Mouse (Mus musculus) kidney, adult 8-10 months (tissue): ENCODE data around the gene Rac3.
"Not testable (repeated sequence)": the region's sequence is repeated elsewhere in the genome, so short reads cannot be mapped to it uniquely, and the experiment has no call there.

Experiments used
- DNase-seq, 2 experiments: peaks; one replicate each; pipeline ENCODE4 v3.0.0; 2022

Gene Rac3

GRCm38 (mm10) chr11:120721124-120722066 is at the start of gene Rac3:
Gene Rac3, plus strand, starts transcription at chr11:120721470.
- peak in 1 of 2 experiments; percentile 47 for DNase-seq

DNA sequence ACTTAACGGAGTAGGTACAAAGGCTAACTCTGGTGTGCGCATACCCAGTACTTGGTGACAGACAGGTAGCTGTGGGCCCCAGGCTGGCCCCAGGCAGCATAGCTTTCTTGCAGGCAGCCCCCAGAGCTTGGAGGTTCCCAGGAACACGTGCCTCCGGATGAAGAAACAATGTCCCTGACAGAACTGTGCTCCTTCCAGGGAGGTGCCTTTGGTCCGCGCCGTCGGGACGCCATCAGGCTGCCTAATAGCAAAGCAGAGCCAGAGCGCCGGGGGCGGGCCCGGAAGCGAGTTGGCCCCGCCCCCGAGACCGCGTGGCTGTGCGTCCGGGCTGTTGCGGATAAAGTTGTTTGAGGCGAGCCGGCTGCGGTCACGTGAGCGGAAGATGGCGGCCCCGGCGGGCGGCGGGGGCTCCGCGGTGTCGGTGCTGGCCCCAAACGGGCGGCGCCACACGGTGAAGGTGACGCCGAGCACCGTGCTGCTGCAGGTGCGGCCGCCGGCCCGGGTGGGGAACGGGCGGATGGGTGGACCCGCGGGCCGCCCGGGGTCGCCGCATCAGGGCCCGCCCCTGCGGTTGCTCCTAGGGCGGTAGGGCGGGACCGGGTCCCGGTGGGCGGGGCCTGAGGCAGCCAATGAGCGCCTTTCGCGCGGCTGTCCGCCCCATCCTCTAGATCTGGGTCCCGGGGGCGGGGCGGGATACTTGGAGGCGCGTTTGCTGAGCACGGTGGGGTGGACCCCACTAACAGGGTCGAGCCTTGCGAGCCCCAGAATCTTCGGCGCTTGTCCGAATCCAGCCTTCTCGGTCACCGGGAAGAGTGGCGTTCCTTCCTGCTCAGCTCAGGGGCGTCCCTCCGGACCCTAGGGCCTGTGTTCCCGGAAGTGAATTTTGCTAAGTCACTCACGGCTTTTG is 48.3 kb upstream of the Rac3 start, which contains the start of gene Aspscr1:
Gene Aspscr1 (plus strand): TSS at position 287 of the 907 bp plus-strand sequence.
- DNase-seq, result peak; percentile 95 to 96

DNA sequence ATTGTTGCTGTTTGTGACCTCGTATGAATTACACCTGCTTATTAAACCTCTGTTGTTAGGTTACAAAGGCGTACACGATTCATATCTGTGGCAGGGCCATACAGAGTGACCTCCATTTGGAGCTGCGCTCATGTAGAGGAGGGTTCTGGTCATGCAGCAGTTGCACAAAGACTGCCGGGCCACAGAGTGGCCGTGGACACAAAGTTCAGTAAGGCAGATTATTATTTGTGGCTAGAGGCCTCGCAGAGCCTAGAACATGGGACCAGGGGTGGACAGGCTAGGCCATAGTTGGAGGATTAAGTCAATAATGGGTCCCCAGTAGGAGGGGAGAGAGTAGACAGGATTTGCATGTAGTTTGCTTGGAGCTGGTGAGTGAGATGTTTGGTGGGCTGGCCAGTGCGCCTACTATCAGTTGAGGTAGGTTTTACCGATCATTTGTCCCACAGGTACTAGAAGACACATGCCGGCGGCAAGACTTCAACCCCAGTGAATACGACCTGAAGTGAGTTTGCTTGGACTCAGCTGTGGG is 47.6 kb upstream of the Rac3 start:
- DNase-seq, result no peak

DNA sequence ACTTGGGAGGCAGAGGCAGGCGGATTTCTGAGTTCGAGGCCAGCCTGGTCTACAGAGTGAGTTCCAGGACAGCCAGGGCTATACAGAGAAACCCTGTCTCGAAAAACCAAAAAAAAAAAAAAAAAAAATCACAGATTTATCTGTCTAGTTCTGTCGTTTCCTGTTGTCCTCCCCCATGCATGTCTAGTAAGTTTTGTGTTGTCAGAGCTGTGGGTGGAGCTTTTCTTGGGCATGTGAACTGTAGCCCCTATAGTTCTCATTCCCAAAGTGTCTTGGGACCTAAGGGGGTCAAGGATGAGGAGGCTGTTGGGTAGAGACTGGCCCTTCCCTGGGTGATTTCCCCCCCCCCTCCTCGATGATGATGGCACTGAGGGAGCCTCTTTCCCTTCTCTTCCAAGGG is 45.4 kb upstream of the Rac3 start:
- DNase-seq, result not testable (repeated sequence)

DNA sequence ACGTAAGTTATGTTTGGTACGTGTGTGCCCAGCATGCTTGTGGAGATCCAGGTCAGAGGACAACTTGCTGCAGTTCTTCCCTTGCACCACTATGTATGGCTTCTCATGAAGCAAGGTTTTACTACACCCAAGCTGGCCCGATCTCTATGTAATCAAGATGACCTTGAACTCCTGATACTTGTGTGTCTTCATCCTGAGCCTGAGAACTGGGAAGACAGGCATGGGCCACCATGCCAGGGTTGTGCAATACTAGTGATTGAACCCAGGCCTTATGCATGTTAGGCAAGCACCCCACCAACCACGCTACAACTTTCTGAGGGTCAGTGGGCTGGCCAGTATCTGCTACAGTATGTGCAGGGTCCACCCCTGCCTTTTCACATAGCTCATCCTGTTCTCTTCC is 44.3 kb upstream of the Rac3 start:
- DNase-seq, result no peak

GRCm38 (mm10) chr11:120679909-120680308 is 41.4 kb upstream of the Rac3 start:
- DNase-seq, result peak; percentile 75 to 86

GRCm38 (mm10) chr11:120682683-120683082 is 38.6 kb upstream of the Rac3 start:
- no peak for DNase-seq

GRCm38 (mm10) chr11:120683536-120683935 is 37.7 kb upstream of the Rac3 start:
- no peak for DNase-seq

DNA sequence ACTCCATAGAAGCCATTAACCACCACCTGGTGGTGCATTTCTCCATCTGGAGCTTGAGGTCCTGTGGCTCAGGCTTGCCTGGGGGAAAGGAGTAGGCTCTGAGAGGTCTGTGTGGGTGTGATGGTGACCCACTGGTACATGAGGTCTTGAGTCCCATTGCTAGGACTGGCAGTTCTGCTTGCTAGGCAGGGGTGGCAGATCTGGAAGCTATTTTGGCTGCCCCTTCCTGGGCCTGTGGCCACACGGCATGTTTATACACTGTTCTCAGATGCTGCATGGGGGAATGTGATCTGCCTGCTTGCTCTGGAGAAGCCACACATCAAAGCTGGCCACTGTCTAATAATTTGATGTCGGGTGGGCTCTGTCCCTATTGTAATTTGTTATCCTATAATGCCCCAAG is 37.2 kb upstream of the Rac3 start:
- no peak for DNase-seq

GRCm38 (mm10) chr11:120684660-120685059 is 36.6 kb upstream of the Rac3 start:
- DNase-seq, result no peak

DNA sequence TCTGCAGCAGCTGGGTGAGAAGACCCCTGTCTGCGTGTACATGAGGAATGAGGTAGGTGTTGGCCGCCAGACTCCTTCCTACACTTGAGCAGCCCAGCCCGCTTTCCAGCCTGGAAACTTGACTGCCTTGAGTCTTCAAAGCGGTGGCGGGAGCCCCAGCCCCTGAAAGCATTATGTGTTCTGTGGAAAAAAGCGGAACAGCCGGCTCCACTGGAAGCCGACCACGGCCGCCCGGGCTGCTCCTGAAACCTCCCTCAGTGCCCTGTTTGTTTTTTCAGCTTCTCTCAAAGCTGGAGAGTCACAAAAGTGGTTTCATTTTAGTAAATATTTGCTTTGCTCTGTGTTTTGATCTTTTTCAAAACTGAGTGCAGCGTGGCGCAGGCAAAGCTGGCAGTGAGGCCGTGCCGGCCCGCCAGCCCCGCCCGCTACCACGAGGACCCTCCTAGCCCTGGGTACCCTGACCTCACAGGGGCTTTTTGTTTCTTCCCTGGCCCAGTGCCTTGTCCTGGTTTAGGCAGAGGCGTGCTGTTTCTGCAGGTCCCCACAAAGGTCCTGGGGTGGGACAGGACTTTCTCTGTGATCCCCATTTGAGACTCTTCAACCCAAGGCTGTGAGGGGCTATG is 34.5 kb upstream of the Rac3 start:
- no peak for DNase-seq

GRCm38 (mm10) chr11:120689365-120689764 is 31.9 kb upstream of the Rac3 start:
- DNase-seq, result no peak

DNA sequence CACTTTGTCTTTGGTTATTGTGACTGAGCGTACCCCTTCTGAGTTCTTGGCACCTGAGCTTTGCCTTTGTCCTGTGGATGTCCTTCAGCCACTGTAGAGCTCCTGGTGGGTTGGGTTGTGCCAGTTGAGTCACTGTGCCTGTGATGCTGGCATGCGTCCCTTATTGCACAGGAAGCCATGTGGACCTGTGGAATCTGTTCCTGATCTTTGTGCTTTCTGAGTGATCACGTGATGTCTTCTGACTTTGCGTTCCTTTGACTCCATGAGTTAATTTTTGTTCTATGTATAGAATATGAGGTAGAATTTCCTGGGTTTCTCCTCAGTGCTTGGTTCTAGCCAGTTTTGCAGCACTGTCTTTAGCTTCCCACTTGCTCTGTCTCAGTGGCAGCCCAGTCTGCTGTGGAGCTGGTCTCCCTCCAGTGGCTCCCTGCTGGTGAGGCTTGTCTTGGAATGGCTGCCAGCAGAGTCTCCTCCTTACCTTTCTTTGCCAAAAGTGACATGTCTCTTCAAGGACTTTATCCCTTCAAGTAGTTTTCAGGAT is 28.7 kb upstream of the Rac3 start:
- peak; percentile 80 to 85 for DNase-seq

- DNase-seq, result peak; percentile 44 to 55
Observed at GRCm38 (mm10) chr11:120693461-120693860, 27.8 kb upstream of the Rac3 start.

DNA sequence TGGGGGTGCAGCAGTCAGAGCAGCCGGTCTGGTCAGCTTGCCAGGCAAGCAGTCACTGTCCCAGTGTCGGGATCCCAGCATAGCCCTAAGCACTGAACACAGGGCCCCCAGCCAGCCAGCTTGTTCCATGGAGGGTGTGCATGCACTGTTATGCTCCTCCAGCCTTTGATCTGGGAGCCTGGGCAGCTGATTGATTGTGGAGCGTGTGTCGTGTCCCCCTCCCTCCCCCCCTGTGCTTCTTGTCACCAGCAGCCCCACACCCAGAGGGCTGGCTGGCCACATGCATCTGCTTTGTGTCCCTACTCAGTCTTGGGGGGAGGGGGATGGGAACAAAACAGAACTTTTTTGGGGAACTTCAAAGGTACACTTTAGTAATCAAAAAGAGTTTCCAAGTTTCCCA is 26.1 kb upstream of the Rac3 start:
- DNase-seq, result no peak

DNA sequence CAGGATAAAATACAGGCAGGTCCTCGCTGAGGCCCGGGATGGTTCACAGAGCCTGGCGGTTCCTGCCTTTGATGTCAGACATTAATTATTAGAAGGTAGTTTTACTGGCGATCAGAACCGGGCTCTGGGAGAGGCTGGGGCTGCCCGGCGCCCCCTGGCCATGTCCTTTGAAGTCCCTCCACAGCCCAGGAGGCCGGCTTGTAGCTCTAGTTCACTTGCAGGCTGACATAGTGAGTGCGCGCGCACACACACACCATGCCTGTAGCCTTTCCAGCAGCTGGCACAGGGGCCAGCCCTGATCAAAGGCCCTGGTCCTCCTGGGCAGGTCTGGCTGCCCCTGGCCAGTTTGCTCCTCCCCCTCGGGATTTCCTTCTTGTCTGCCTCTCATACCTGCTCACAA is 25.6 kb upstream of the Rac3 start:
- DNase-seq, result peak; percentile 72

DNA sequence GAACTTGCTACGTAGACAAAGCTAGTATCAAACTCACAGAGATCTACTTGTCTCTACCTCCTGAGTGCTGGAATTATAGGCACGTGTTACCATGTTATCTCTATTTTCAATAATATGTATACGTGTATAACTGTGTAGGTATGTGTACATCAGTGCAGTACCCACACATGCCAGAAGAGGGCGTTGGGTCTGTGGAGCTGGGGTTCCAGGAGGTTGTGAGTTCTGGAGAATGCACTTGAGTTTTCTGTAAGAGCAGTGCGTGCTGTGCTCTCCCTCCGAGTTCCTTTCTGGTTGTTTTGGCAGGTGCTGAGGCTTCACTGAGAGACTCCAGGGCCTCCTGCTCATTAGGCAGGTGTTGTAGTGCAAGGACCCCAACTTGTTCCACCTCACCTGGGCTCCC is 24.7 kb upstream of the Rac3 start:
- no peak for DNase-seq

DNA sequence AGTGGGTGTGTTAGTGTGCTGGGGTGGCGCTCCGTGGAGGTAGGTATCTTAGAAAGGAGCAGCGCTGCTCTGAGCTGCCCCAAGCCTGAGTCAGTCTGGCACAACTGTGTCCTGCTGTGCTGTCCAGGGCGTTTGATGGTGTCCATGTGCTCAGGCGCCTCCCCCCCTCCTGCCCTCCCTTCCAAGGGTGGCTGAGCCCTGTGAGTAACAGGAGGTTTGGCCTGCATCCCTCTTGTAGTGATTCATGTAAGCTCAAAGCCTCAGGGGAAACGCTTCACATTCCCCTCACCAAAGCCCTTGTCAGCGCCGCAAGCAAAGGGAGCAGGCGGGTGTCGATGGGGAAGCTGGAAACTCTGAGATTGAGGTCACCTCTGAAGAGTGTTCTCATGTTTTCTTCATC is 23.5 kb upstream of the Rac3 start:
- DNase-seq, result no peak

GRCm38 (mm10) chr11:120703696-120704454 is 17.4 kb upstream of the Rac3 start:
- no peak for DNase-seq

- DNase-seq, result no peak
Observed at GRCm38 (mm10) chr11:120704486-120705325, 16.6 kb upstream of the Rac3 start.

GRCm38 (mm10) chr11:120706120-120706519 is 15.2 kb upstream of the Rac3 start:
- DNase-seq, result no peak
